13 mouse cellular contexts compared by ENCODE assay signal in genomic region chr13:63951136-63951535, GRCm38 (mm10).
A peak's percentile ranks its signal among the peaks of the same experiment; 100 is the strongest.
DNase-seq lines count a peak whose midpoint lies in the region; ATAC-seq and TF ChIP-seq lines count a peak whose summit lies in the region.
"Had no signal": no experiment of that assay in that cellular context is flagged by ENCODE, and none has a peak within 500 bp of the region (broad histone marks: within the 10 kb centered on the region; RNA-seq: fewer than 3 reads in every experiment).

No protein-coding gene starts in this region.

- no peak for ATAC-seq in intestine, embryonic 14.5 days (replicated peaks; ENCODE audit: low FRiP score, low TSS enrichment, low read depth)
- no peak for ATAC-seq in intestine, postnatal 0 days
- no peak for ATAC-seq in limb, embryonic 15.5 days (ENCODE audit: insufficient number of reproducible peaks, low FRiP score, low TSS enrichment, low read depth)
- peak; percentile 70; the same call in 1 of the 2 replicates for ATAC-seq in stomach, embryonic 16.5 days (ENCODE audit: insufficient read depth, low FRiP score)
- ATAC-seq: activated CD4-positive, CD25-positive, alpha-beta regulatory T cell, adult 4 months; forebrain, postnatal 0 days had no signal

- no peaks in the 10 kb centered on the region for H3K36me3 ChIP-seq in intestine, embryonic 14.5 days (ENCODE audit: control insufficient read depth, insufficient read depth, low read length)
- H3K36me3 ChIP-seq in intestine, postnatal 0 days (ENCODE audit: control insufficient read depth, insufficient read depth): no peaks in the 10 kb centered on the region
- no peaks in the 10 kb centered on the region for H3K36me3 ChIP-seq in limb, embryonic 15.5 days
- no peaks in the 10 kb centered on the region for H3K36me3 ChIP-seq in stomach, embryonic 16.5 days (ENCODE audit: control insufficient read depth, insufficient read depth, low read length)

- peak overlapping the region; percentile 87 for H3K27ac ChIP-seq in intestine, embryonic 14.5 days (ENCODE audit: low read depth)
- no peak overlapping the region for H3K27ac ChIP-seq in intestine, postnatal 0 days (ENCODE audit: low read depth, low read length)
- peak overlapping the region; percentile 38; the same call in 1 of the 2 replicates for H3K27ac ChIP-seq in limb, embryonic 15.5 days
- H3K27ac ChIP-seq in stomach, embryonic 16.5 days (ENCODE audit: low read length): peak overlapping the region; percentile 88

- intact Hi-C loops in heart, postnatal 25 days (cut with DNase I): no loop called here

- H3K9me3 ChIP-seq in intestine, embryonic 14.5 days (ENCODE audit: control insufficient read depth, low read length): no peaks in the 10 kb centered on the region
- no peaks in the 10 kb centered on the region for H3K9me3 ChIP-seq in intestine, postnatal 0 days (ENCODE audit: control insufficient read depth)
- H3K9me3 ChIP-seq in limb, embryonic 15.5 days: no peaks in the 10 kb centered on the region
- H3K9me3 ChIP-seq in stomach, embryonic 16.5 days (replicated peaks; ENCODE audit: control insufficient read depth, low read length): no peaks in the 10 kb centered on the region

- no peak for TF ChIP-seq CTCF in intestine, postnatal 0 days (IDR thresholded peaks at IDR 0.05; ENCODE audit: low read depth)

- 29% methylated on average over 8 of the region's 8 CpGs for WGBS in intestine, embryonic 14.5 days
- 46% methylated on average over 8 of the region's 8 CpGs for WGBS in intestine, postnatal 0 days
- WGBS in limb, embryonic 15.5 days: 28% methylated on average over 8 of the region's 8 CpGs
- 47% methylated on average over 8 of the region's 8 CpGs for WGBS in stomach, embryonic 16.5 days

- H3K4me3 ChIP-seq in intestine, embryonic 14.5 days (ENCODE audit: low read depth, low read length): no peak overlapping the region
- no peak overlapping the region for H3K4me3 ChIP-seq in intestine, postnatal 0 days (ENCODE audit: low read depth, low read length)
- H3K4me3 ChIP-seq in limb, embryonic 15.5 days: no peak overlapping the region
- H3K4me3 ChIP-seq in stomach, embryonic 16.5 days (replicated peaks; ENCODE audit: low read length): no peak overlapping the region

- H3K4me2 ChIP-seq in intestine, embryonic 14.5 days (ENCODE audit: low read length): no peak overlapping the region
- H3K4me2 ChIP-seq in intestine, postnatal 0 days (replicated peaks; ENCODE audit: low read depth): no peak overlapping the region
- H3K4me2 ChIP-seq in limb, embryonic 15.5 days: no peak overlapping the region
- no peak overlapping the region for H3K4me2 ChIP-seq in stomach, embryonic 16.5 days (ENCODE audit: low read depth, low read length)
- H3K4me2 ChIP-seq: liver, embryonic 11.5 days had no signal

- no peaks in the 10 kb centered on the region for H3K27me3 ChIP-seq in intestine, embryonic 14.5 days (replicated peaks; ENCODE audit: control insufficient read depth, insufficient read depth, low read length)
- H3K27me3 ChIP-seq in intestine, postnatal 0 days (replicated peaks; ENCODE audit: control insufficient read depth, insufficient read depth, low read length): no peaks in the 10 kb centered on the region
- H3K27me3 ChIP-seq in limb, embryonic 15.5 days: no peaks in the 10 kb centered on the region; the same call in 1 of the 2 replicates
- H3K27me3 ChIP-seq in stomach, embryonic 16.5 days (ENCODE audit: control insufficient read depth, insufficient read depth, low read length): no peaks in the 10 kb centered on the region

- H3K9ac ChIP-seq in intestine, embryonic 14.5 days (ENCODE audit: low read length): no peak overlapping the region
- H3K9ac ChIP-seq in intestine, postnatal 0 days (ENCODE audit: low read depth, low read length): no peak overlapping the region
- H3K9ac ChIP-seq in limb, embryonic 15.5 days: no peak overlapping the region
- H3K9ac ChIP-seq in stomach, embryonic 16.5 days (ENCODE audit: low read length): 0 out of 2 replicates have a peak overlapping the region, but pooled peaks have one; percentile 4
- H3K9ac ChIP-seq: forebrain, postnatal 0 days had no signal

- DNase-seq in intestine, embryonic 14.5 days (ENCODE audit: low spot score): no peak
- peak; percentile 26 for DNase-seq in ovary, postnatal 36 days (ENCODE audit: low spot score)
- DNase-seq in ovary, postnatal 14 days (ENCODE audit: low spot score): no peak
- DNase-seq in cerebellum, postnatal 25 days: no peak
- no peak for DNase-seq in heart, postnatal 25 days (ENCODE audit: low spot score)
- DNase-seq: forebrain, postnatal 0 days; heart, adult 18-20 months; heart, postnatal 4 days had no signal

- peaks cover 27% of the 10 kb centered on the region for H3K4me1 ChIP-seq in intestine, embryonic 14.5 days (replicated peaks; ENCODE audit: control insufficient read depth, insufficient read depth, low read length)
- H3K4me1 ChIP-seq in intestine, postnatal 0 days (replicated peaks; ENCODE audit: control insufficient read depth, insufficient read depth, low read length): no peaks in the 10 kb centered on the region; the same call in none of the 2 replicates
- peaks cover 10% of the 10 kb centered on the region for H3K4me1 ChIP-seq in limb, embryonic 15.5 days
- peaks cover 9% of the 10 kb centered on the region for H3K4me1 ChIP-seq in stomach, embryonic 16.5 days (ENCODE audit: control insufficient read depth, insufficient read depth, low read length)
